Mouse (Mus musculus): Measurements from ENCODE around the gene Aen. TPM values are rescaled to one million over a fixed set of nuclear protein-coding genes. Genes with fewer than 3 reads are reported as not detected.

Aen gene
- polyA plus RNA-seq, 1 experiment = 77.7 TPM

- no peaks in the 10 kb centered on the region for H3K79me2 ChIP-seq (ENCODE audit: control insufficient read depth, insufficient read depth)
- peaks cover 29% of the 10 kb centered on the region for H3K27me3 ChIP-seq (ENCODE audit: control insufficient read depth, insufficient read depth, insufficient read length)
- H3K36me3 ChIP-seq (ENCODE audit: control insufficient read depth, insufficient read depth) = no peaks in the 10 kb centered on the region
- H3K4me3 ChIP-seq (ENCODE audit: insufficient read depth, poor library complexity, severe bottlenecking) = no peak overlapping the region
- no peak for TF ChIP-seq MYOG (IDR thresholded peaks at IDR 0.05; ENCODE audit: control insufficient read depth, extremely low read depth, insufficient read length)
- no peak for TF ChIP-seq USF1 (IDR thresholded peaks at IDR 0.05; ENCODE audit: low read depth)
- TF ChIP-seq CTCF (IDR thresholded peaks at IDR 0.05; ENCODE audit: control insufficient read depth, insufficient read depth, insufficient read length) = no peak
- TF ChIP-seq MYOD1 (IDR thresholded peaks at IDR 0.05; ENCODE audit: control insufficient read depth, insufficient read length, low read depth) = no peak
- TF ChIP-seq CEBPB (IDR thresholded peaks at IDR 0.05; ENCODE audit: low read depth) = no peak
- TF ChIP-seq MAX (IDR thresholded peaks at IDR 0.05) = no peak
- no peak for TF ChIP-seq FOSL1 (IDR thresholded peaks at IDR 0.05; ENCODE audit: insufficient read depth, low read length, poor library complexity, severe bottlenecking)
- H3K79me3 ChIP-seq (ENCODE audit: low read depth) = no peaks in the 10 kb centered on the region
- H3ac ChIP-seq (ENCODE audit: control insufficient read depth, insufficient read length, low read depth) = no peak overlapping the region
Observed at GRCm38 (mm10) chr7:78872831-78873230, 22.8 kb upstream of the Aen start.

GRCm38 (mm10) chr7:78881607-78882468 is 13.8 kb upstream of the Aen start:
- Histone ChIP-seq H3K27me3 (ENCODE audit: control insufficient read depth, insufficient read depth, insufficient read length) (peaks cover 68% of the 10 kb centered on the region), H3K79me2 (ENCODE audit: control insufficient read depth, insufficient read depth) (no peaks in the 10 kb centered on the region), H3ac (ENCODE audit: control insufficient read depth, insufficient read length, low read depth) (no peak overlapping the region), H3K79me3 (ENCODE audit: low read depth) (no peaks in the 10 kb centered on the region), H3K4me3 (ENCODE audit: insufficient read depth, poor library complexity, severe bottlenecking) (no peak overlapping the region), H3K36me3 (ENCODE audit: control insufficient read depth, insufficient read depth) (no peaks in the 10 kb centered on the region)
- no peak for TF ChIP-seq MAX (IDR thresholded peaks at IDR 0.05)
- TF ChIP-seq USF1 (IDR thresholded peaks at IDR 0.05; ENCODE audit: low read depth) = no peak
- TF ChIP-seq CTCF (IDR thresholded peaks at IDR 0.05; ENCODE audit: control insufficient read depth, insufficient read depth, insufficient read length) = no peak
- no peak for TF ChIP-seq CEBPB (IDR thresholded peaks at IDR 0.05; ENCODE audit: low read depth)
- no peak for TF ChIP-seq MYOG (IDR thresholded peaks at IDR 0.05; ENCODE audit: control insufficient read depth, extremely low read depth, insufficient read length)
- no peak for TF ChIP-seq MYOD1 (IDR thresholded peaks at IDR 0.05; ENCODE audit: control insufficient read depth, insufficient read length, low read depth)
- no peak for TF ChIP-seq FOSL1 (IDR thresholded peaks at IDR 0.05; ENCODE audit: insufficient read depth, low read length, poor library complexity, severe bottlenecking)

- H3K4me3 ChIP-seq (ENCODE audit: insufficient read depth, poor library complexity, severe bottlenecking) = no peak overlapping the region
- no peaks in the 10 kb centered on the region for H3K79me3 ChIP-seq (ENCODE audit: low read depth)
- no peak overlapping the region for H3ac ChIP-seq (ENCODE audit: control insufficient read depth, insufficient read length, low read depth)
- H3K36me3 ChIP-seq (ENCODE audit: control insufficient read depth, insufficient read depth) = no peaks in the 10 kb centered on the region
- TF ChIP-seq FOSL1 (IDR thresholded peaks at IDR 0.05; ENCODE audit: insufficient read depth, low read length, poor library complexity, severe bottlenecking) = no peak
- no peak for TF ChIP-seq MYOD1 (IDR thresholded peaks at IDR 0.05; ENCODE audit: control insufficient read depth, insufficient read length, low read depth)
- TF ChIP-seq MYOG (IDR thresholded peaks at IDR 0.05; ENCODE audit: control insufficient read depth, extremely low read depth, insufficient read length) = no peak
- no peak for TF ChIP-seq CTCF (IDR thresholded peaks at IDR 0.05; ENCODE audit: control insufficient read depth, insufficient read depth, insufficient read length)
- H3K79me2 ChIP-seq (ENCODE audit: control insufficient read depth, insufficient read depth) = no peaks in the 10 kb centered on the region
- peaks cover 64% of the 10 kb centered on the region for H3K27me3 ChIP-seq (ENCODE audit: control insufficient read depth, insufficient read depth, insufficient read length)
Observed at GRCm38 (mm10) chr7:78882469-78882837, 13.2 kb upstream of the Aen start.

GRCm38 (mm10) chr7:78883016-78883725 is 12.5 kb upstream of the Aen start:
- Histone ChIP-seq H3K4me3 (ENCODE audit: insufficient read depth, poor library complexity, severe bottlenecking) (no peak overlapping the region), H3K79me3 (ENCODE audit: low read depth) (no peaks in the 10 kb centered on the region), H3K27me3 (ENCODE audit: control insufficient read depth, insufficient read depth, insufficient read length) (peaks cover 69% of the 10 kb centered on the region), H3K36me3 (ENCODE audit: control insufficient read depth, insufficient read depth) (no peaks in the 10 kb centered on the region), H3K79me2 (ENCODE audit: control insufficient read depth, insufficient read depth) (no peaks in the 10 kb centered on the region), H3ac (ENCODE audit: control insufficient read depth, insufficient read length, low read depth) (no peak overlapping the region)
- no peak for TF ChIP-seq CEBPB (IDR thresholded peaks at IDR 0.05; ENCODE audit: low read depth)
- no peak for TF ChIP-seq MYOD1 (IDR thresholded peaks at IDR 0.05; ENCODE audit: control insufficient read depth, insufficient read length, low read depth)
- no peak for TF ChIP-seq FOSL1 (IDR thresholded peaks at IDR 0.05; ENCODE audit: insufficient read depth, low read length, poor library complexity, severe bottlenecking)
- TF ChIP-seq CTCF (IDR thresholded peaks at IDR 0.05; ENCODE audit: control insufficient read depth, insufficient read depth, insufficient read length) = no peak
- TF ChIP-seq MAX (IDR thresholded peaks at IDR 0.05) = no peak
- no peak for TF ChIP-seq MYOG (IDR thresholded peaks at IDR 0.05; ENCODE audit: control insufficient read depth, extremely low read depth, insufficient read length)
- TF ChIP-seq USF1 (IDR thresholded peaks at IDR 0.05; ENCODE audit: low read depth) = no peak

GRCm38 (mm10) chr7:78883726-78884060 is 12.0 kb upstream of the Aen start:
- Histone ChIP-seq H3ac (ENCODE audit: control insufficient read depth, insufficient read length, low read depth) (no peak overlapping the region), H3K36me3 (ENCODE audit: control insufficient read depth, insufficient read depth) (no peaks in the 10 kb centered on the region), H3K4me3 (ENCODE audit: insufficient read depth, poor library complexity, severe bottlenecking) (no peak overlapping the region), H3K79me3 (ENCODE audit: low read depth) (no peaks in the 10 kb centered on the region), H3K27me3 (ENCODE audit: control insufficient read depth, insufficient read depth, insufficient read length) (peaks cover 69% of the 10 kb centered on the region), H3K79me2 (ENCODE audit: control insufficient read depth, insufficient read depth) (no peaks in the 10 kb centered on the region)
- TF ChIP-seq USF1 (IDR thresholded peaks at IDR 0.05; ENCODE audit: low read depth) = no peak
- TF ChIP-seq CTCF (IDR thresholded peaks at IDR 0.05; ENCODE audit: control insufficient read depth, insufficient read depth, insufficient read length) = no peak
- TF ChIP-seq MYOD1 (IDR thresholded peaks at IDR 0.05; ENCODE audit: control insufficient read depth, insufficient read length, low read depth) = no peak
- no peak for TF ChIP-seq MAX (IDR thresholded peaks at IDR 0.05)
- TF ChIP-seq MYOG (IDR thresholded peaks at IDR 0.05; ENCODE audit: control insufficient read depth, extremely low read depth, insufficient read length) = no peak
- TF ChIP-seq CEBPB (IDR thresholded peaks at IDR 0.05; ENCODE audit: low read depth) = no peak
- TF ChIP-seq FOSL1 (IDR thresholded peaks at IDR 0.05; ENCODE audit: insufficient read depth, low read length, poor library complexity, severe bottlenecking) = no peak
